Mouse (Mus musculus) gastrocnemius, postnatal 14 days (tissue): ENCODE results near the gene Rps8. TPM values are rescaled to one million over a fixed set of nuclear protein-coding genes. Genes with fewer than 3 reads are reported as not detected.

ENCODE experiments used
- DNase-seq: peaks from one replicate; pipeline ENCODE4 v3.0.0; 2021; ENCODE audit warnings: mixed read lengths
- intact Hi-C: fragments of 180-260 bp; cut with DNase I; formaldehyde crosslinking; loops from one replicate; pipeline ENCODE4 v1.15.1; 2025; ENCODE audit warnings: low total_unique reads
- microRNA-seq, 2 experiments: library from miRNA; unstranded; fragments of <30 nt; microRNA quantifications; one replicate each; pipeline ENCODE4 v1.2.0; 2021
- total RNA-seq, 2 experiments: library from RNA; stranded (reverse); gene quantifications; 2 replicates each; pipeline ENCODE4 v1.2.3; 2021

Rps8 gene
- total RNA-seq, 2 experiments from 2014 or later = 786 to 929 TPM

GRCm38 (mm10) chr4:117107813-117108523, 48.1 kb downstream of the Rps8 start:
- intact Hi-C loops = no loop called here
- DNase-seq = no peak

- intact Hi-C loops = no loop called here
- DNase-seq = no peak
These were observed 50.9 kb downstream of the Rps8 start for GRCm38 (mm10) chr4:117105127-117105526.

DNA sequence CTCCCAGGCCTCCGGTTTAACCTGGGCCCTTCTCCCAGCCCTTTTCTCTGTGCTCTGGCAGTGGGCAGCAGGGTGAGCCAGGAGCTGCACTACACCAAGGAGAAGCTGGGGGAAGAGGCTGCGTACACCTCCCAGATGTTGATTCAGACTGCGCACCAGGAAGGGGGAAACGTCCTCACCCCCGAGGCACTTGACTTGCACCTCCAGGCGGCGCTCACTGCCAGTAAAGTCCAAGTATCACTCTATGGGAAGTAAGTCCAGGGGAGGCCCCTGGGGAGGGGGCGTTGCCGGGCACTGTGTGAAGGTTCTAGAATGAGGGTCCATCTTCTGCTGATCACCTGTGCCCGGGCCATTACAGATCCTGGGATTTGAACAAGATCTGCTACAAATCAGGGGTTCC, 51.4 kb downstream of the Rps8 start:
- intact Hi-C loops = no loop called here
- DNase-seq = no peak

Small RNA genes within 50 kb of the gene (microRNA-seq; reads per million reads assigned to microRNA genes)
- 0 reads per million in 2 experiments for gene Gm22398

Other genes starting within 250 kb of the Rps8 start
- gene Urod, start 161.8 kb downstream of the Rps8 start, total RNA-seq = 10 to 100 TPM; 52.3 to 60.4 TPM
- 10 to 100 TPM; 12.6 to 14.7 TPM for gene Hectd3, start 160.9 kb downstream of the Rps8 start, total RNA-seq
- gene Eif2b3, start 136.8 kb downstream of the Rps8 start, total RNA-seq = 10 to 100 TPM; 22.0 to 24.8 TPM
- 1 to 10 TPM; 3.8 to 5.9 TPM for gene Ptch2, start 60.2 kb downstream of the Rps8 start, total RNA-seq
- 1 to 10 TPM; 3.3 to 3.6 TPM for gene Btbd19, start 30.5 kb downstream of the Rps8 start, total RNA-seq
- not detected for gene Tctex1d4, start 29.4 kb downstream of the Rps8 start, total RNA-seq
- under 1 TPM; 0.91 to 0.96 TPM for gene Plk3, start 22.3 kb downstream of the Rps8 start, total RNA-seq
- gene Kif2c, start 26.4 kb upstream of the Rps8 start, total RNA-seq = 1 to 10 TPM; 1.6 to 1.8 TPM
- gene Tmem53, start 95.7 kb upstream of the Rps8 start, total RNA-seq = 1 to 10 TPM; 4.0 to 5.9 TPM
- not detected for gene Armh1, start 95.9 kb upstream of the Rps8 start, total RNA-seq